In the genomic region with DNA sequence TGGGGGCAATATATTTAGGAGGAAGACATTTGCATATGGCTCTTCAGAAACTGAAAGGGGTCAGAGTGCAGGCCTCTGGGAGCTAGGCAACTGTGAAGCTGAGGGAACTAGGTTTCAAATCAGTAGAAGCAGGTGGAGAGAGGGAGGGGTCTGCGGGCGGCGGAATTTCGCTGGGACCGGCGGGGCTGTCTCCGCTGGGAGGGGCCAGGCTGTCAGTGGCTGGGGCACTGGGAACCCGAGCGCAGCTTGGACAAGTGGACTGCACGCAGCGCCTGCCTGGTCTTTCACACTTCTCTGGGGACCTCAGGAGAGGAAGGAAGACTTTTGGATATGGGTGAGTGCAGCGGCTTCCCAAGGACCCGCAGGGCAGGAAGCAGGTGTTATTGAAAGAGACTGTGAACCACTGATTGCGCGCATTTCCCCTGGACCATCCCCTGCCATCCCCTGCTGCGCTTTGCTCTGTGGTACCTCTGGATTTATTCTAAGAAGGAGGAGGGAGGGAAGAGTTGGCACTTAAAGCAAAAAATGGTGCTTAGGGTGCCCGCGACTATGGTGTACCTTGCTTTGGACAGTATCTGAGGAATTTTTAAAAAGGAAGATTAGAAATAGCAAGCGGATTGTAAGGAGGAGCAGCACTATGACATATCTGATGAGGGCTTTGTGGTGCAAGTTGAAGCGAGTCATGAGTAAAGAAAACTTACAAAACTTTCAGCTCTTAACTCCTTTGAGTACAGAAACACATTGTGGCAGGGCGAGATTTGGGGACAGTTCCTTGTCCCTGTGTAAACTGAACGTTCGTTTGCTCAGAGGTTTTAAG, we compare ENCODE assay signal across 8 mouse cellular contexts.
DNase-seq lines count a peak whose midpoint lies in the region; ATAC-seq and TF ChIP-seq lines count a peak whose summit lies in the region.

No protein-coding gene starts in this region.

- peaks cover 18% of the 10 kb centered on the region for H3K4me1 ChIP-seq in embryonic facial prominence, embryonic 10.5 days
- H3K4me1 ChIP-seq in heart, embryonic 14.5 days (ENCODE audit: control insufficient read depth in 2 of 2, insufficient read depth in 2 of 2, low read length in 2 of 2), result peaks cover 0 to 4% of the 10 kb centered on the region in 2 experiments; a peak in 1 of 4 replicates
- H3K4me1 ChIP-seq in kidney, embryonic 14.5 days (ENCODE audit: control insufficient read depth, insufficient read depth, low read length), result no peaks in the 10 kb centered on the region
- H3K4me1 ChIP-seq in liver, embryonic 12.5 days, result no peaks in the 10 kb centered on the region
- peaks cover 6% of the 10 kb centered on the region; the same call in 1 of the 2 replicates for H3K4me1 ChIP-seq in midbrain, postnatal 0 days (ENCODE audit: insufficient read depth, low read length)

- H3K36me3 ChIP-seq in embryonic facial prominence, embryonic 10.5 days (replicated peaks), result no peaks in the 10 kb centered on the region
- H3K36me3 ChIP-seq in heart, embryonic 14.5 days (ENCODE audit: control insufficient read depth, insufficient read depth, low read length), result no peaks in the 10 kb centered on the region
- H3K36me3 ChIP-seq in kidney, embryonic 14.5 days (ENCODE audit: control insufficient read depth, insufficient read depth, low read length), result no peaks in the 10 kb centered on the region
- no peaks in the 10 kb centered on the region for H3K36me3 ChIP-seq in liver, embryonic 12.5 days
- H3K36me3 ChIP-seq in midbrain, postnatal 0 days (ENCODE audit: insufficient read depth, low read length), result no peaks in the 10 kb centered on the region

- H3K27ac ChIP-seq in embryonic facial prominence, embryonic 10.5 days (replicated peaks), result peak overlapping the region; percentile 81
- H3K27ac ChIP-seq in heart, embryonic 14.5 days (replicated peaks in 1 of 2; ENCODE audit: control insufficient read depth in 1 of 2, insufficient read depth in 1 of 2, low read depth in 2 of 2, low read length in 2 of 2), result peak overlapping the region; percentile 13 to 34; a peak in 1 of 4 replicates
- peak overlapping the region; percentile 6; the same call in 1 of the 2 replicates for H3K27ac ChIP-seq in kidney, embryonic 14.5 days (ENCODE audit: low read depth, low read length)
- no peak overlapping the region for H3K27ac ChIP-seq in liver, embryonic 12.5 days
- H3K27ac ChIP-seq in midbrain, postnatal 0 days (ENCODE audit: low read depth, low read length), result peak overlapping the region; percentile 47; the same call in 1 of the 2 replicates

- H3K4me3 ChIP-seq in embryonic facial prominence, embryonic 10.5 days, result peak overlapping the region; percentile 60
- H3K4me3 ChIP-seq in heart, embryonic 14.5 days (ENCODE audit: control insufficient read depth in 1 of 2, insufficient read depth in 1 of 2, low read depth in 1 of 2, low read length in 2 of 2), result peak overlapping the region; percentile 56 to 58
- peak overlapping the region; percentile 36 for H3K4me3 ChIP-seq in kidney, embryonic 14.5 days (ENCODE audit: low read length)
- peak overlapping the region; percentile 35 for H3K4me3 ChIP-seq in liver, embryonic 12.5 days
- H3K4me3 ChIP-seq in midbrain, postnatal 0 days (ENCODE audit: low read depth, low read length), result peak overlapping the region; percentile 44

- no peaks in the 10 kb centered on the region for H3K9me3 ChIP-seq in embryonic facial prominence, embryonic 10.5 days
- no peaks in the 10 kb centered on the region for H3K9me3 ChIP-seq in heart, embryonic 14.5 days (ENCODE audit: control insufficient read depth, low read length)
- H3K9me3 ChIP-seq in kidney, embryonic 14.5 days (ENCODE audit: control insufficient read depth, low read length), result no peaks in the 10 kb centered on the region
- no peaks in the 10 kb centered on the region for H3K9me3 ChIP-seq in liver, embryonic 12.5 days (replicated peaks)
- no peaks in the 10 kb centered on the region for H3K9me3 ChIP-seq in midbrain, postnatal 0 days (ENCODE audit: low read length)

- ATAC-seq in heart, embryonic 14.5 days (ENCODE audit: insufficient number of reproducible peaks, insufficient read depth, low FRiP score, low read depth), result no peak
- ATAC-seq in kidney, embryonic 14.5 days (ENCODE audit: low FRiP score, low TSS enrichment), result peak; percentile 87
- ATAC-seq in liver, embryonic 12.5 days, result no peak; the same call in 1 of the 2 replicates
- ATAC-seq in midbrain, postnatal 0 days (ENCODE audit: low FRiP score), result peak; percentile 55

- H3K27me3 ChIP-seq in embryonic facial prominence, embryonic 10.5 days (replicated peaks; ENCODE audit: low read depth, poor library complexity, severe bottlenecking), result no peaks in the 10 kb centered on the region
- no peaks in the 10 kb centered on the region for H3K27me3 ChIP-seq in heart, embryonic 14.5 days (ENCODE audit: control insufficient read depth, insufficient read depth, low read length)
- no peaks in the 10 kb centered on the region for H3K27me3 ChIP-seq in kidney, embryonic 14.5 days (ENCODE audit: control insufficient read depth, insufficient read depth, low read length)
- H3K27me3 ChIP-seq in liver, embryonic 12.5 days (replicated peaks), result no peaks in the 10 kb centered on the region; the same call in 1 of the 2 replicates
- H3K27me3 ChIP-seq in midbrain, postnatal 0 days (ENCODE audit: insufficient read depth, low read length), result no peaks in the 10 kb centered on the region

- H3K9ac ChIP-seq in heart, embryonic 14.5 days (ENCODE audit: low read length), result peak overlapping the region; percentile 66
- H3K9ac ChIP-seq in kidney, embryonic 14.5 days (ENCODE audit: low read depth, low read length), result peak overlapping the region; percentile 36; the same call in 1 of the 2 replicates
- H3K9ac ChIP-seq in liver, embryonic 12.5 days, result no peak overlapping the region
- peak overlapping the region; percentile 57 for H3K9ac ChIP-seq in midbrain, postnatal 0 days (replicated peaks; ENCODE audit: low read length, poor library complexity, severe bottlenecking)

- TF ChIP-seq CTCF in midbrain, postnatal 0 days (IDR thresholded peaks at IDR 0.05), result no peak

- peak overlapping the region; percentile 89 for H3K4me2 ChIP-seq in heart, embryonic 14.5 days (ENCODE audit: low read length)
- H3K4me2 ChIP-seq in kidney, embryonic 14.5 days (replicated peaks; ENCODE audit: low read depth, low read length), result peak overlapping the region; percentile 54
- peak overlapping the region; percentile 62 for H3K4me2 ChIP-seq in liver, embryonic 12.5 days
- peak overlapping the region; percentile 95 for H3K4me2 ChIP-seq in midbrain, postnatal 0 days (ENCODE audit: low read depth, low read length, poor library complexity, severe bottlenecking)

- peak; percentile 4 for DNase-seq in ovary, postnatal 10 days (ENCODE audit: low spot score)
- no peak for DNase-seq in ovary, adult 18-20 months (ENCODE audit: low spot score)
- peak; percentile 73 for DNase-seq in embryonic facial prominence, embryonic 10.5 days (ENCODE audit: low spot score)
- DNase-seq in midbrain, postnatal 0 days (ENCODE audit: low spot score), result peak; percentile 30
- DNase-seq in thymus, postnatal 25 days, result no peak

- under 1% methylated on average over 23 of the region's 23 CpGs for WGBS in embryonic facial prominence, embryonic 10.5 days
- WGBS in heart, embryonic 14.5 days, result under 1% methylated on average over 23 of the region's 23 CpGs
- under 1% methylated on average over 23 of the region's 23 CpGs for WGBS in kidney, embryonic 14.5 days
- WGBS in liver, embryonic 12.5 days (ENCODE audit: insufficient replicate concordance), result 1% methylated on average over 23 of the region's 23 CpGs
- 1% methylated on average over 22 of the region's 23 CpGs for WGBS in midbrain, postnatal 0 days

Comparison
In these comparisons a context has a peak if more than half of its experiments do, and no peak if none do; other contexts are left out.
1. DNase-seq: peak in ovary, postnatal 10 days (single experiment), embryonic facial prominence, embryonic 10.5 days (single experiment) and midbrain, postnatal 0 days (single experiment); none in ovary, adult 18-20 months (single experiment) and thymus, postnatal 25 days (single experiment).
2. ATAC-seq: peak in kidney, embryonic 14.5 days (single experiment) and midbrain, postnatal 0 days (single experiment); none in heart, embryonic 14.5 days (single experiment) and liver, embryonic 12.5 days (single experiment).
3. Peak in every context shown above with its lines, with median percentiles within 50 percentile points of each other: H3K4me3 ChIP-seq and H3K4me2 ChIP-seq.